Mouse (Mus musculus) intestine, embryonic 14.5 days (tissue): ENCODE results near the gene Rasl11b. TPM values are rescaled to one million over a fixed set of nuclear protein-coding genes. Genes with fewer than 3 reads are reported as not detected.

Experiments used
- ATAC-seq: fragments of 200-750 bp; cut with Nextera tagmentation; replicated peaks from 2 replicates; pipeline ENCODE4 v1.8.0; 2017; ENCODE audit warnings: low read depth, moderate number of reproducible peaks, moderate TSS enrichment, moderate library complexity; ENCODE audit not compliant: low FRiP score, low TSS enrichment
- DNase-seq: peaks from one replicate; pipeline ENCODE4 v3.0.0-alpha.2; 2018; ENCODE audit warnings: low spot score
- H3K27ac ChIP-seq: fragments of 300-500 bp; sonication (generic); 2 replicates; pipeline ENCODE4 v1.5.1; 2014; ENCODE audit warnings: low read depth, mild to moderate bottlenecking, control low read depth
- H3K27me3 ChIP-seq: fragments of 300-500 bp; sonication (generic); replicated peaks from 2 replicates; pipeline ENCODE4 v1.6.1; 2014; ENCODE audit warnings: low read length, control low read depth; ENCODE audit not compliant: control insufficient read depth, insufficient read depth
- H3K36me3 ChIP-seq: fragments of 300-500 bp; sonication (generic); 2 replicates; pipeline ENCODE4 v1.6.1; 2014; ENCODE audit warnings: low read length, control low read depth; ENCODE audit not compliant: control insufficient read depth, insufficient read depth
- H3K4me1 ChIP-seq: fragments of 300-500 bp; sonication (generic); replicated peaks from 2 replicates; pipeline ENCODE4 v1.6.1; 2014; ENCODE audit warnings: low read length, control low read depth, mixed read lengths; ENCODE audit not compliant: control insufficient read depth, insufficient read depth
- H3K4me2 ChIP-seq: fragments of 300-500 bp; sonication (generic); 2 replicates; pipeline ENCODE4 v1.6.1; 2014; ENCODE audit warnings: low read length
- H3K4me3 ChIP-seq: fragments of 300-500 bp; sonication (generic); 2 replicates; pipeline ENCODE4 v1.5.1; 2014; ENCODE audit warnings: low read depth, low read length, control low read depth, mixed read lengths
- H3K9ac ChIP-seq: fragments of 300-500 bp; sonication (generic); 2 replicates; pipeline ENCODE4 v1.6.1; 2014; ENCODE audit warnings: mild to moderate bottlenecking, low read length
- H3K9me3 ChIP-seq: fragments of 300-500 bp; sonication (generic); 2 replicates; pipeline ENCODE4 v1.6.1; 2016; ENCODE audit warnings: low read length, control low read depth; ENCODE audit not compliant: control insufficient read depth
- WGBS: fragments of 180-500 bp; shearing (Covaris S2); extraction: QIAGEN DNeasy Blood & Tissue Kit; methylation state at CpG from one replicate; pipeline ENCODE4 v1.1.7; 2014; 5-methylcytosine and 5-hydroxymethylcytosine counted together
- polyA plus RNA-seq: library from polyadenylated mRNA; unstranded; fragments of >200 nt; fragmentation: Nextera tagmentation; extraction: Ambion mirVana; gene quantifications from 2 replicates; pipeline ENCODE4 v1.2.1, GENCODE M21; 2014

The Rasl11b gene
- polyA plus RNA-seq, 1 experiment from 2014 or later: 39.6 TPM

- Histone ChIP-seq H3K4me1 (peaks cover 32% of the 10 kb centered on the region), H3K27ac (peak overlapping the region; percentile 77), H3K36me3 (no peaks in the 10 kb centered on the region), H3K9me3 (no peaks in the 10 kb centered on the region), H3K27me3 (no peaks in the 10 kb centered on the region), H3K4me2 (peak overlapping the region; percentile 41), H3K4me3 (peak overlapping the region; percentile 4; the same call in 1 of the 2 replicates), H3K9ac (no peak overlapping the region)
- ATAC-seq (peak; percentile 78), DNase-seq (peak; percentile 75)
- 12% methylated on average over 15 of the region's 15 CpGs for WGBS
Measured at GRCm38 (mm10) chr5:74161297-74161926, 33.7 kb upstream of the Rasl11b start.

GRCm38 (mm10) chr5:74162013-74162412 lies 33.1 kb upstream of the Rasl11b start:
- WGBS: 45% methylated on average over 3 of the region's 3 CpGs
- H3K4me3 ChIP-seq: no peak overlapping the region

GRCm38 (mm10) chr5:74163141-74163540 lies 31.9 kb upstream of the Rasl11b start:
- Histone ChIP-seq H3K27ac (no peak overlapping the region), H3K4me3 (no peak overlapping the region), H3K4me1 (peaks cover 27% of the 10 kb centered on the region), H3K27me3 (no peaks in the 10 kb centered on the region), H3K4me2 (no peak overlapping the region), H3K36me3 (no peaks in the 10 kb centered on the region), H3K9me3 (no peaks in the 10 kb centered on the region), H3K9ac (no peak overlapping the region)
- WGBS: 84% methylated on average over 6 of the region's 6 CpGs
- no peak for ATAC-seq
- no peak for DNase-seq

More at GRCm38 (mm10) chr5:74162013-74162412, 33.1 kb upstream of the Rasl11b start:
- Histone ChIP-seq H3K36me3 (no peaks in the 10 kb centered on the region), H3K9ac (no peak overlapping the region), H3K9me3 (no peaks in the 10 kb centered on the region), H3K4me1 (peaks cover 27% of the 10 kb centered on the region), H3K4me2 (peak overlapping the region; percentile 41), H3K27ac (peak overlapping the region; percentile 77), H3K27me3 (no peaks in the 10 kb centered on the region)
- no peak for DNase-seq
- ATAC-seq: no peak

- DNase-seq: no peak
- WGBS: 91% methylated on average over 7 of the region's 7 CpGs
- H3K9ac ChIP-seq: no peak overlapping the region
Measured at GRCm38 (mm10) chr5:74164547-74164946, 30.5 kb upstream of the Rasl11b start.

GRCm38 (mm10) chr5:74166642-74167041 lies 28.4 kb upstream of the Rasl11b start:
- Histone ChIP-seq H3K27ac (no peak overlapping the region), H3K36me3 (no peaks in the 10 kb centered on the region), H3K9me3 (no peaks in the 10 kb centered on the region), H3K4me1 (peaks cover 7% of the 10 kb centered on the region), H3K27me3 (no peaks in the 10 kb centered on the region), H3K4me3 (no peak overlapping the region), H3K4me2 (no peak overlapping the region), H3K9ac (no peak overlapping the region)
- ATAC-seq (no peak), DNase-seq (no peak)
- WGBS: 79% methylated on average over 3 of the region's 3 CpGs

More at GRCm38 (mm10) chr5:74164547-74164946, 30.5 kb upstream of the Rasl11b start:
- H3K4me2 ChIP-seq: no peak overlapping the region
- peaks cover 26% of the 10 kb centered on the region for H3K4me1 ChIP-seq
- no peaks in the 10 kb centered on the region for H3K27me3 ChIP-seq
- ATAC-seq: no peak
- no peaks in the 10 kb centered on the region for H3K36me3 ChIP-seq
- H3K9me3 ChIP-seq: no peaks in the 10 kb centered on the region
- no peak overlapping the region for H3K27ac ChIP-seq
- no peak overlapping the region for H3K4me3 ChIP-seq

GRCm38 (mm10) chr5:74168085-74168484 lies 27.0 kb upstream of the Rasl11b start:
- Histone ChIP-seq H3K9ac (no peak overlapping the region), H3K4me3 (no peak overlapping the region), H3K4me2 (no peak overlapping the region), H3K36me3 (no peaks in the 10 kb centered on the region), H3K27ac (peak overlapping the region; percentile 43; the same call in 1 of the 2 replicates), H3K4me1 (no peaks in the 10 kb centered on the region; the same call in none of the 2 replicates), H3K9me3 (no peaks in the 10 kb centered on the region), H3K27me3 (no peaks in the 10 kb centered on the region)
- WGBS: 35% methylated on average over 3 of the region's 3 CpGs
- ATAC-seq (peak; percentile 33; the same call in 1 of the 2 replicates), DNase-seq (no peak)

- H3K27ac ChIP-seq: no peak overlapping the region
- WGBS: 64% methylated on average over 9 of the region's 9 CpGs
Measured at GRCm38 (mm10) chr5:74171768-74172167, 23.3 kb upstream of the Rasl11b start.

GRCm38 (mm10) chr5:74172208-74172607 lies 22.9 kb upstream of the Rasl11b start:
- DNase-seq: no peak
- Histone ChIP-seq H3K9ac (no peak overlapping the region), H3K4me1 (peaks cover 19% of the 10 kb centered on the region), H3K27ac (no peak overlapping the region), H3K27me3 (no peaks in the 10 kb centered on the region), H3K4me3 (no peak overlapping the region), H3K4me2 (no peak overlapping the region), H3K9me3 (no peaks in the 10 kb centered on the region), H3K36me3 (no peaks in the 10 kb centered on the region)
- no peak for ATAC-seq
- WGBS: 56% methylated on average over 12 of the region's 12 CpGs

More at GRCm38 (mm10) chr5:74171768-74172167, 23.3 kb upstream of the Rasl11b start:
- Histone ChIP-seq H3K27me3 (no peaks in the 10 kb centered on the region), H3K4me1 (peaks cover 19% of the 10 kb centered on the region), H3K9ac (no peak overlapping the region), H3K4me3 (no peak overlapping the region), H3K4me2 (no peak overlapping the region), H3K9me3 (no peaks in the 10 kb centered on the region), H3K36me3 (no peaks in the 10 kb centered on the region)
- DNase-seq: no peak
- no peak for ATAC-seq
